ENCODE assay signal across 32 mouse cellular contexts in genomic region chr9:45250306-45250705, GRCm38 (mm10). TPM values are rescaled to one million over a fixed set of nuclear protein-coding genes. Genes with fewer than 3 reads are reported as not detected.
DNase-seq lines count a peak whose midpoint lies in the region; ATAC-seq and TF ChIP-seq lines count a peak whose summit lies in the region.
"Had no signal": no experiment of that assay in that cellular context is flagged by ENCODE, and none has a peak within 500 bp of the region (broad histone marks: within the 10 kb centered on the region; RNA-seq: fewer than 3 reads in every experiment).

No protein-coding gene starts in this region.

- TF ChIP-seq POLR2A in spleen, adult 2 months (IDR thresholded peaks at IDR 0.05; ENCODE audit: low read depth, low read length): no peak

- no peak overlapping the region for H3K4me3 ChIP-seq in spleen, adult 2 months (ENCODE audit: extremely low read depth, insufficient read depth, insufficient read length)
- no peak overlapping the region for H3K4me3 ChIP-seq in kidney, embryonic 16.5 days (ENCODE audit: low read length)
- no peak overlapping the region for H3K4me3 ChIP-seq in forebrain, postnatal 0 days (ENCODE audit: low read depth, low read length)
- H3K4me3 ChIP-seq: erythroblast, embryonic 14.5 days; hindbrain, embryonic 12.5 days; liver, embryonic 15.5 days had no signal

- no peaks in the 10 kb centered on the region for H3K9me3 ChIP-seq in kidney, embryonic 16.5 days (ENCODE audit: low read length)
- H3K9me3 ChIP-seq in forebrain, postnatal 0 days (ENCODE audit: low read length): no peaks in the 10 kb centered on the region
- H3K9me3 ChIP-seq: G1E; hindbrain, embryonic 12.5 days; liver, embryonic 15.5 days had no signal

- no peak overlapping the region for H3K9ac ChIP-seq in kidney, embryonic 16.5 days (replicated peaks; ENCODE audit: low read length)
- no peak overlapping the region for H3K9ac ChIP-seq in forebrain, postnatal 0 days
- H3K9ac ChIP-seq: hindbrain, embryonic 12.5 days; liver, embryonic 15.5 days; lung, embryonic 14.5 days had no signal

- H3K36me3 ChIP-seq in spleen, adult 2 months (ENCODE audit: control insufficient read depth, insufficient read depth, low read length): peaks cover 18% of the 10 kb centered on the region
- H3K36me3 ChIP-seq in kidney, embryonic 16.5 days (ENCODE audit: insufficient read depth, low read length): no peaks in the 10 kb centered on the region
- H3K36me3 ChIP-seq in forebrain, postnatal 0 days (ENCODE audit: insufficient read depth): no peaks in the 10 kb centered on the region
- H3K36me3 ChIP-seq: G1E; hindbrain, embryonic 12.5 days; liver, embryonic 15.5 days had no signal

- peak overlapping the region; percentile 52 for H3K27ac ChIP-seq in spleen, adult 2 months (ENCODE audit: insufficient read depth, low read length)
- H3K27ac ChIP-seq in kidney, embryonic 16.5 days (ENCODE audit: low read length): no peak overlapping the region
- H3K27ac ChIP-seq in forebrain, postnatal 0 days (ENCODE audit: low read depth, low read length): no peak overlapping the region
- H3K27ac ChIP-seq: hindbrain, embryonic 12.5 days; hindbrain, postnatal 0 days; liver, embryonic 15.5 days had no signal

- H3K27me3 ChIP-seq in spleen, adult 2 months (ENCODE audit: control insufficient read depth, insufficient read depth, low read length): no peaks in the 10 kb centered on the region
- no peaks in the 10 kb centered on the region for H3K27me3 ChIP-seq in kidney, embryonic 16.5 days (ENCODE audit: insufficient read depth, low read length)
- no peaks in the 10 kb centered on the region for H3K27me3 ChIP-seq in forebrain, postnatal 0 days (ENCODE audit: insufficient read depth, low read length)
- H3K27me3 ChIP-seq: hindbrain, embryonic 12.5 days; liver, embryonic 15.5 days had no signal

- H3K4me1 ChIP-seq in spleen, adult 2 months (ENCODE audit: control insufficient read depth, insufficient read depth, insufficient read length): peaks cover 63% of the 10 kb centered on the region
- H3K4me1 ChIP-seq in kidney, embryonic 16.5 days (ENCODE audit: insufficient read depth, low read length): no peaks in the 10 kb centered on the region
- no peaks in the 10 kb centered on the region for H3K4me1 ChIP-seq in forebrain, postnatal 0 days (ENCODE audit: insufficient read depth)
- H3K4me1 ChIP-seq: hindbrain, embryonic 12.5 days had no signal

- no peak overlapping the region for H3K4me2 ChIP-seq in kidney, embryonic 16.5 days (replicated peaks; ENCODE audit: low read depth, low read length)
- no peak overlapping the region for H3K4me2 ChIP-seq in forebrain, postnatal 0 days (ENCODE audit: low read depth)
- H3K4me2 ChIP-seq: hindbrain, embryonic 12.5 days; liver, embryonic 15.5 days; lung, embryonic 14.5 days had no signal

- no peak for DNase-seq in spleen, adult 2 months (ENCODE audit: low read depth in 1 of 2, low spot score in 2 of 2)
- no peak for DNase-seq in spleen, adult 12 weeks (ENCODE audit: low spot score)
- DNase-seq in naive thymus-derived CD4-positive, alpha-beta T cell, adult 2 months (ENCODE audit: low read depth): peak; percentile 28
- peak; percentile 58 to 70 for DNase-seq in thymus, postnatal 10 days (ENCODE audit: low spot score in 2 of 2)
- no peak for DNase-seq in forebrain, postnatal 0 days
- no peak for DNase-seq in right cerebral cortex, postnatal 36 days (ENCODE audit: low spot score in 2 of 2)
- DNase-seq: adrenal gland, postnatal 10 days; cerebellum, adult 2 months; cerebellum, postnatal 14 days; gastrocnemius, postnatal 10 days; heart, postnatal 14 days; kidney, adult 8-10 months; kidney, postnatal 10 days; lung, embryonic 14.5 days; lung, postnatal 14 days; midbrain, embryonic 14.5 days; right cerebral cortex, postnatal 25 days had no signal

- TF ChIP-seq CTCF in spleen, adult 2 months (IDR thresholded peaks at IDR 0.05; ENCODE audit: extremely low read depth, insufficient read depth, insufficient read length, insufficient replicate concordance): no peak
- no peak for TF ChIP-seq CTCF in forebrain, postnatal 0 days (IDR thresholded peaks at IDR 0.05; ENCODE audit: low read depth)

- ATAC-seq in kidney, embryonic 16.5 days (ENCODE audit: low FRiP score, low TSS enrichment): no peak
- no peak for ATAC-seq in forebrain, postnatal 0 days
- ATAC-seq: forebrain, embryonic 16.5 days; hindbrain, postnatal 0 days; intestine, embryonic 16.5 days had no signal

- WGBS in spleen, adult 2 months: 51% methylated on average over 7 of the region's 7 CpGs
- 88% methylated on average over 7 of the region's 7 CpGs for WGBS in kidney, embryonic 16.5 days
- WGBS in forebrain, postnatal 0 days: 89% methylated on average over 7 of the region's 7 CpGs

RNA-seq across cellular contexts. Expression of gene Il10ra, which starts 18.6 kb away (rescaled TPM):
- polyA plus RNA-seq in spleen, adult 2 months (2012; rRNA removed): 60.6 and 65.1 TPM in 2 replicates
- 0.65 and 0.92 TPM in 2 replicates for polyA plus RNA-seq in kidney, embryonic 16.5 days (2015; fragmentation: Nextera tagmentation; extraction: Ambion mirVana)
- 1.4 and 1.6 TPM in 2 replicates for total RNA-seq in forebrain, postnatal 0 days (2014; rRNA removed)
- polyA plus RNA-seq in forebrain, postnatal 0 days (2015; fragmentation: Nextera tagmentation; extraction: Ambion mirVana): 0.46 and 0.48 TPM in 2 replicates

RNA-seq across cellular contexts. Expression of gene Tmprss4, which starts 46.4 kb away (rescaled TPM):
- polyA plus RNA-seq in spleen, adult 2 months (2012; rRNA removed): 0.33 and 0.52 TPM in 2 replicates
- 0.33 and 0.61 TPM in 2 replicates for polyA plus RNA-seq in kidney, embryonic 16.5 days (2015; fragmentation: Nextera tagmentation; extraction: Ambion mirVana)
- total RNA-seq in forebrain, postnatal 0 days (2014; rRNA removed): not detected in 2 replicates
- polyA plus RNA-seq in forebrain, postnatal 0 days (2015; fragmentation: Nextera tagmentation; extraction: Ambion mirVana): not detected in 2 replicates
- total RNA-seq: adrenal gland, postnatal 10 days; gastrocnemius, postnatal 10 days; granulocyte monocyte progenitor cell, adult 5-6 weeks; layer of hippocampus, postnatal 10 days; megakaryocyte-erythroid progenitor cell, adult 5-6 weeks had no signal
- polyA plus RNA-seq: brain, embryonic 14.5 days; erythroblast, embryonic 14.5 days; forebrain, embryonic 11.5 days; forebrain, embryonic 16.5 days; G1E; heart, embryonic 14.5 days; hindbrain, postnatal 0 days; liver, embryonic 15.5 days; midbrain, embryonic 14.5 days; neural tube, embryonic 11.5 days had no signal

Comparison
In these comparisons a context has a peak if more than half of its experiments do, and no peak if none do; other contexts are left out.
1. DNase-seq: peak in naive thymus-derived CD4-positive, alpha-beta T cell, adult 2 months (single experiment) and thymus, postnatal 10 days (2 of 2); none in spleen, adult 2 months (0 of 2), spleen, adult 12 weeks (single experiment), forebrain, postnatal 0 days (single experiment) and right cerebral cortex, postnatal 36 days (0 of 2).
2. RNA of gene Il10ra, which starts 18.6 kb away (polyA plus RNA-seq): 60.6 to 65.1 TPM in spleen, adult 2 months; 0.65 to 0.92 TPM in kidney, embryonic 16.5 days and 0.46 to 0.48 TPM in forebrain, postnatal 0 days; every median in the first group is over 10 times any median in the second.